Mouse (Mus musculus) kidney, adult 2 months (tissue): ENCODE measurements around the gene Srgap1.

Experiments
- CTCF ChIP-seq: fragments of 200-500 bp; conservative IDR thresholded peaks from 2 replicates; pipeline ENCODE4 v1.5.1; 2011; ENCODE audit warnings: low read depth, mild to moderate bottlenecking, control low read depth, low read length, moderate library complexity, mixed read lengths; ENCODE audit not compliant: insufficient read depth, insufficient read length
- POLR2A ChIP-seq: fragments of 200-500 bp; IDR thresholded peaks from one replicate; pipeline ENCODE4 v1.6.1; 2011; ENCODE audit warnings: low read depth, low read length, control low read depth

- TF ChIP-seq CTCF (no peak), POLR2A (no peak)
These were observed 168.3 kb downstream of the Srgap1 start for GRCm38 (mm10) chr10:121878855-121879254.
